ENCODE assay signal across 9 mouse cellular contexts in the genomic region with DNA sequence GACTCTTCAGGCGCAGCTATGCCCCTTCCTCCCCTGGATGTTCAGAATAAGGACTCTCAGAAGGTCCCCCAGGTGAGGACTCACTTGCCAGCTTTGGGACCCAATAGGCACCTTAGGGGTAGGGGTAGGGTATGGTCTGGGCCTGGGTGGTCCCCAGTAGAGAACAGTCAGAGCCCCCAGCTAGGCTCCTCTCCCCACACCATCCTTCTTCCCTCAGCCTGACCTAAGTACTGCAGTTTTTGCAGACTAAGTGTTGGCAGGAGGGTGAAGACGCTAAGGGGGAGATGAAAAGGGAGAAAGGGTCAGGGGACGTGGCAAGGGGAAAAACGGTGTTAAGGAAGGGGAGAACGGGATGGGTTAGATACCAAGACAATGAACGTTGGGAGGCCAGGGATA. TPM values are rescaled to one million over a fixed set of nuclear protein-coding genes. Genes with fewer than 3 reads are reported as not detected.
DNase-seq lines count a peak whose midpoint lies in the region; ATAC-seq lines count a peak whose summit lies in the region.
"Had no signal": no experiment of that assay in that cellular context is flagged by ENCODE, and none has a peak within 500 bp of the region (broad histone marks: within the 10 kb centered on the region; RNA-seq: fewer than 3 reads in every experiment).

No protein-coding gene starts in this region.

- H3K27me3 ChIP-seq in kidney, embryonic 15.5 days = no peaks in the 10 kb centered on the region
- H3K27me3 ChIP-seq in embryonic facial prominence, embryonic 12.5 days = no peaks in the 10 kb centered on the region
- no peaks in the 10 kb centered on the region for H3K27me3 ChIP-seq in hindbrain, embryonic 13.5 days
- no peaks in the 10 kb centered on the region for H3K27me3 ChIP-seq in midbrain, embryonic 15.5 days (replicated peaks)

- peaks cover 87% of the 10 kb centered on the region for H3K4me1 ChIP-seq in kidney, embryonic 15.5 days
- H3K4me1 ChIP-seq in embryonic facial prominence, embryonic 12.5 days = peaks cover 77% of the 10 kb centered on the region
- H3K4me1 ChIP-seq in hindbrain, embryonic 13.5 days (replicated peaks) = peaks cover 87% of the 10 kb centered on the region
- peaks cover 84% of the 10 kb centered on the region for H3K4me1 ChIP-seq in midbrain, embryonic 15.5 days

- peaks cover 34% of the 10 kb centered on the region for H3K36me3 ChIP-seq in kidney, embryonic 15.5 days
- peaks cover 41% of the 10 kb centered on the region for H3K36me3 ChIP-seq in embryonic facial prominence, embryonic 12.5 days
- H3K36me3 ChIP-seq in hindbrain, embryonic 13.5 days = peaks cover 40% of the 10 kb centered on the region
- peaks cover 17% of the 10 kb centered on the region for H3K36me3 ChIP-seq in midbrain, embryonic 15.5 days (replicated peaks)

- no peak for ATAC-seq in kidney, embryonic 15.5 days (replicated peaks; ENCODE audit: low FRiP score)
- no peak for ATAC-seq in embryonic facial prominence, embryonic 12.5 days (ENCODE audit: insufficient number of reproducible peaks, insufficient read depth, low FRiP score, low TSS enrichment)
- ATAC-seq in hindbrain, embryonic 13.5 days (ENCODE audit: low FRiP score) = no peak
- ATAC-seq in midbrain, embryonic 15.5 days (replicated peaks) = no peak

- peak overlapping the region; percentile 96 for H3K27ac ChIP-seq in kidney, embryonic 15.5 days
- H3K27ac ChIP-seq in embryonic facial prominence, embryonic 12.5 days = peak overlapping the region; percentile 93
- H3K27ac ChIP-seq in hindbrain, embryonic 13.5 days = peak overlapping the region; percentile 98
- H3K27ac ChIP-seq in midbrain, embryonic 15.5 days = peak overlapping the region; percentile 94

- H3K9me3 ChIP-seq in kidney, embryonic 15.5 days (replicated peaks) = no peaks in the 10 kb centered on the region
- no peaks in the 10 kb centered on the region for H3K9me3 ChIP-seq in embryonic facial prominence, embryonic 12.5 days
- no peaks in the 10 kb centered on the region for H3K9me3 ChIP-seq in hindbrain, embryonic 13.5 days
- H3K9me3 ChIP-seq in midbrain, embryonic 15.5 days = no peaks in the 10 kb centered on the region

- WGBS in kidney, embryonic 15.5 days = 32% methylated on average over 6 of the region's 6 CpGs
- WGBS in embryonic facial prominence, embryonic 12.5 days = 63% methylated on average over 6 of the region's 6 CpGs
- WGBS in hindbrain, embryonic 13.5 days = 62% methylated on average over 6 of the region's 6 CpGs
- WGBS in midbrain, embryonic 15.5 days = 45% methylated on average over 6 of the region's 6 CpGs

- H3K4me2 ChIP-seq in kidney, embryonic 15.5 days = peak overlapping the region; percentile 92
- peak overlapping the region; percentile 97 for H3K4me2 ChIP-seq in embryonic facial prominence, embryonic 12.5 days (replicated peaks)
- peak overlapping the region; percentile 31 for H3K4me2 ChIP-seq in hindbrain, embryonic 13.5 days
- H3K4me2 ChIP-seq in midbrain, embryonic 15.5 days = peak overlapping the region; percentile 90

- H3K4me3 ChIP-seq in kidney, embryonic 15.5 days (replicated peaks) = peak overlapping the region; percentile 69
- no peak overlapping the region for H3K4me3 ChIP-seq in embryonic facial prominence, embryonic 12.5 days
- no peak overlapping the region for H3K4me3 ChIP-seq in hindbrain, embryonic 13.5 days
- peak overlapping the region; percentile 69; the same call in 1 of the 2 replicates for H3K4me3 ChIP-seq in midbrain, embryonic 15.5 days

- DNase-seq in kidney, postnatal 36 days = no peak
- no peak for DNase-seq in right cerebral cortex, postnatal 25 days
- no peak for DNase-seq in adrenal gland, adult 18-20 months (ENCODE audit: low spot score in 2 of 2)
- DNase-seq in c-Kit-positive CD71-positive TER-119-positive erythroid progenitor cells, embryonic 14.5 days (ENCODE audit: low spot score) = no peak
- DNase-seq: cerebellum, postnatal 14 days had no signal

- H3K9ac ChIP-seq in kidney, embryonic 15.5 days = peak overlapping the region; percentile 43; the same call in 1 of the 2 replicates
- peak overlapping the region; percentile 69; the same call in 1 of the 2 replicates for H3K9ac ChIP-seq in embryonic facial prominence, embryonic 12.5 days
- peak overlapping the region; percentile 84 for H3K9ac ChIP-seq in hindbrain, embryonic 13.5 days
- peak overlapping the region; percentile 18 for H3K9ac ChIP-seq in midbrain, embryonic 15.5 days

RNA-seq across cellular contexts. Expression of gene Pagr1a, which starts 0.8 kb away (rescaled TPM):
- 44.8 and 59.5 TPM in 2 replicates for polyA plus RNA-seq in kidney, embryonic 15.5 days (2015; fragmentation: Nextera tagmentation; extraction: Ambion mirVana)
- polyA plus RNA-seq in embryonic facial prominence, embryonic 12.5 days (2016; fragmentation: Nextera tagmentation; extraction: Ambion mirVana) = 51.4 and 76.7 TPM in 2 replicates
- 41.8 and 53.4 TPM in 2 replicates for polyA plus RNA-seq in hindbrain, embryonic 13.5 days (2015; fragmentation: Nextera tagmentation; extraction: Ambion mirVana)
- 46.9 and 73.4 TPM in 2 replicates for polyA plus RNA-seq in midbrain, embryonic 15.5 days (2015; fragmentation: Nextera tagmentation; extraction: Ambion mirVana)
- total RNA-seq in adrenal gland, adult 18-20 months (2021) = 10 to 100 TPM in 1 of 2 experiments, 1 to 10 TPM in 1; 5.5 to 16.5 TPM

RNA-seq across cellular contexts. Expression of gene Pagr1b, which starts 1.7 kb away (rescaled TPM):
- polyA plus RNA-seq in kidney, embryonic 15.5 days (2015; fragmentation: Nextera tagmentation; extraction: Ambion mirVana) = 0.45 TPM in 1 of 2 replicates, not detected in the other
- polyA plus RNA-seq in embryonic facial prominence, embryonic 12.5 days (2016; fragmentation: Nextera tagmentation; extraction: Ambion mirVana) = 0.37 TPM in 1 of 2 replicates, not detected in the other
- 0.45 and 1.1 TPM in 2 replicates for polyA plus RNA-seq in hindbrain, embryonic 13.5 days (2015; fragmentation: Nextera tagmentation; extraction: Ambion mirVana)
- 1.0 TPM in 1 of 2 replicates, not detected in the other for polyA plus RNA-seq in midbrain, embryonic 15.5 days (2015; fragmentation: Nextera tagmentation; extraction: Ambion mirVana)
- 1 to 10 TPM; 1.3 to 3.0 TPM for total RNA-seq in adrenal gland, adult 18-20 months (2021)

RNA-seq across cellular contexts. Expression of gene Gm42742, which starts 2.9 kb away (rescaled TPM):
- polyA plus RNA-seq in kidney, embryonic 15.5 days (2015; fragmentation: Nextera tagmentation; extraction: Ambion mirVana) = 52.6 and 61.2 TPM in 2 replicates
- 59.3 and 77.8 TPM in 2 replicates for polyA plus RNA-seq in embryonic facial prominence, embryonic 12.5 days (2016; fragmentation: Nextera tagmentation; extraction: Ambion mirVana)
- 66.8 and 73.4 TPM in 2 replicates for polyA plus RNA-seq in hindbrain, embryonic 13.5 days (2015; fragmentation: Nextera tagmentation; extraction: Ambion mirVana)
- polyA plus RNA-seq in midbrain, embryonic 15.5 days (2015; fragmentation: Nextera tagmentation; extraction: Ambion mirVana) = 44.9 and 52.6 TPM in 2 replicates
- 10 to 100 TPM; 12.9 to 27.0 TPM for total RNA-seq in adrenal gland, adult 18-20 months (2021)

RNA-seq across cellular contexts. Expression of gene Prrt2, which starts 3.1 kb away (rescaled TPM):
- polyA plus RNA-seq in kidney, embryonic 15.5 days (2015; fragmentation: Nextera tagmentation; extraction: Ambion mirVana) = 5.4 and 7.2 TPM in 2 replicates
- polyA plus RNA-seq in embryonic facial prominence, embryonic 12.5 days (2016; fragmentation: Nextera tagmentation; extraction: Ambion mirVana) = 8.9 and 9.6 TPM in 2 replicates
- 18.3 and 19.2 TPM in 2 replicates for polyA plus RNA-seq in hindbrain, embryonic 13.5 days (2015; fragmentation: Nextera tagmentation; extraction: Ambion mirVana)
- polyA plus RNA-seq in midbrain, embryonic 15.5 days (2015; fragmentation: Nextera tagmentation; extraction: Ambion mirVana) = 40.7 and 42.3 TPM in 2 replicates
- total RNA-seq in adrenal gland, adult 18-20 months (2021) = 1 to 10 TPM; 3.7 to 4.4 TPM

RNA-seq across cellular contexts. Expression of gene Mvp, which starts 3.5 kb away (rescaled TPM):
- polyA plus RNA-seq in kidney, embryonic 15.5 days (2015; fragmentation: Nextera tagmentation; extraction: Ambion mirVana) = 15.3 and 16.8 TPM in 2 replicates
- polyA plus RNA-seq in embryonic facial prominence, embryonic 12.5 days (2016; fragmentation: Nextera tagmentation; extraction: Ambion mirVana) = 5.6 and 7.1 TPM in 2 replicates
- 4.5 and 5.2 TPM in 2 replicates for polyA plus RNA-seq in hindbrain, embryonic 13.5 days (2015; fragmentation: Nextera tagmentation; extraction: Ambion mirVana)
- polyA plus RNA-seq in midbrain, embryonic 15.5 days (2015; fragmentation: Nextera tagmentation; extraction: Ambion mirVana) = 4.0 and 4.5 TPM in 2 replicates
- 100 to 1,000 TPM in 1 of 2 experiments, 10 to 100 TPM in 1; 92.6 to 135 TPM for total RNA-seq in adrenal gland, adult 18-20 months (2021)

Comparison
In these comparisons a context has a peak if more than half of its experiments do, and no peak if none do; other contexts are left out.
1. H3K4me2 ChIP-seq: peak in every context shown above with its lines; median percentile 97 in embryonic facial prominence, embryonic 12.5 days; 92 in kidney, embryonic 15.5 days; 90 in midbrain, embryonic 15.5 days; 31 in hindbrain, embryonic 13.5 days.
2. H3K4me3 ChIP-seq: peak in kidney, embryonic 15.5 days (single experiment) and midbrain, embryonic 15.5 days (single experiment); none in embryonic facial prominence, embryonic 12.5 days (single experiment) and hindbrain, embryonic 13.5 days (single experiment).
3. H3K9ac ChIP-seq: peak in every context shown above with its lines; median percentile 84 in hindbrain, embryonic 13.5 days; 69 in embryonic facial prominence, embryonic 12.5 days; 43 in kidney, embryonic 15.5 days; 18 in midbrain, embryonic 15.5 days.
4. Peak in every context shown above with its lines, with median percentiles within 50 percentile points of each other: H3K27ac ChIP-seq.